Mouse (Mus musculus) lung, embryonic 14.5 days (tissue): ENCODE measurements around the gene A630095N17Rik. TPM values are rescaled to one million over a fixed set of nuclear protein-coding genes. Genes with fewer than 3 reads are reported as not detected.

Experiments
- ATAC-seq: fragments of 200-750 bp; cut with Nextera tagmentation; 2 replicates; pipeline ENCODE4 v1.8.0; 2017; ENCODE audit warnings: mild to moderate bottlenecking, moderate TSS enrichment, moderate library complexity; ENCODE audit not compliant: insufficient read depth
- DNase-seq: peaks from one replicate; pipeline ENCODE4 v3.0.0-alpha.2; 2015
- H3K27ac ChIP-seq: fragments of 300-500 bp; sonication (generic); 2 replicates; pipeline ENCODE4 v1.5.1; 2014; ENCODE audit warnings: low read depth, mild to moderate bottlenecking, moderate library complexity
- H3K27me3 ChIP-seq: fragments of 300-500 bp; sonication (generic); 2 replicates; pipeline ENCODE4 v1.6.1; 2014; ENCODE audit warnings: low read length, control low read depth; ENCODE audit not compliant: insufficient read depth
- H3K36me3 ChIP-seq: fragments of 300-500 bp; sonication (generic); 2 replicates; pipeline ENCODE4 v1.6.1; 2014; ENCODE audit warnings: control low read depth; ENCODE audit not compliant: insufficient read depth
- H3K4me1 ChIP-seq: fragments of 300-500 bp; sonication (generic); 2 replicates; pipeline ENCODE4 v1.6.1; 2014; ENCODE audit warnings: antibody characterized with exemption, control low read depth; ENCODE audit not compliant: insufficient read depth
- H3K4me2 ChIP-seq: fragments of 300-500 bp; sonication (generic); 2 replicates; pipeline ENCODE4 v1.6.1; 2014; ENCODE audit warnings: mild to moderate bottlenecking
- H3K4me3 ChIP-seq: fragments of 300-500 bp; sonication (generic); 2 replicates; pipeline ENCODE4 v1.5.1; 2014; ENCODE audit warnings: low read depth, low read length
- H3K9ac ChIP-seq: fragments of 300-500 bp; sonication (generic); 2 replicates; pipeline ENCODE4 v1.6.1; 2014
- H3K9me3 ChIP-seq: fragments of 300-500 bp; sonication (generic); 2 replicates; pipeline ENCODE4 v1.6.1; 2016; ENCODE audit warnings: low read depth, low read length, control low read depth
- CTCF ChIP-seq: IDR thresholded peaks from 2 replicates; pipeline ENCODE4 v1.5.1; 2016; ENCODE audit warnings: antibody characterized with exemption, low read depth
- WGBS: fragments of 180-500 bp; shearing (Covaris S2); extraction: QIAGEN DNeasy Blood & Tissue Kit; methylation state at CpG from one replicate; pipeline ENCODE4 v1.1.7; 2014; 5-methylcytosine and 5-hydroxymethylcytosine counted together
- polyA plus RNA-seq: library from polyadenylated mRNA; unstranded; fragments of >200 nt; fragmentation: Nextera tagmentation; extraction: Ambion mirVana; gene quantifications from 2 replicates; pipeline ENCODE4 v1.2.1, GENCODE M21; 2014

Gene A630095N17Rik
- polyA plus RNA-seq, 1 experiment from 2014 or later: not detected

DNA sequence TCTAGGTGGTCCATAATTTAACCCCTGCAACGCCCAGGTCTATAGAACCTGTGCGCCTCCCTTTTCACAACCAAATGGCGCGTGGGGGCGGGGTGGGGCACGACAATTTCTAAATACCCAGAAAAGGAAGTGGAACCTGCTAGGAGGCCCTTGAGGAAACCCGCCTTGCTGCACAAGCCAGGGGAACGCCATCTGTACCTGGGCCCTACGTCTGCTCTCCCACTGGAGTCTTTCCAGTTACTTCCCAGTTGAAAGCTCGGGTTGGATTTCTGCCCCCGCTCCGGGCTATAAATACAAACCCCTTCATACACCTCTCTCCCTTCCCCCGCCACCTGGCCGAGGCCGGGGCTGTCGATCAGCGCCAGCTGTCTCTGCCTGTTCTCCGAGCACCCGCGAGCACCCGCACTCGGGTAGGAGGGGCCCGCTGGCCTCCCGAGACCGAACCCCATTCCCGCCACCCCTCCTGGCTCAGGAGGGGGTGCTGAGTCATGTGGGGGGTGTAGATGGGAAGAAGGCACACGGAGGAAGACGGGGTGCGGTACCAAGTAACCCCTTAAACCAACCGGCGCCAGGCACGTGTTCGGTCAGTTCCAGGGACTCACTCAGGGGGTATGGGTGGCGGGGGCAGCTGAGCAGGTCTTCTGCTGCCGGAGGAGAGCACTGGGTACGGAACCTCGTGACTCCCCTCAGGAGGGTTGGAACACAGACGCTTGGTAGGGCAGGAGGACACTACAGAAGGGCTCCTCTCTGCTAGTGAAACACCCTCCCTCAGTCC lies 13.5 kb downstream of the A630095N17Rik start:
- H3K4me2 ChIP-seq: peak overlapping the region; percentile 99
- WGBS: 1% methylated on average over 38 of the region's 38 CpGs
- no peaks in the 10 kb centered on the region for H3K9me3 ChIP-seq
- ATAC-seq (peak; percentile 65), DNase-seq (peak; percentile 19)
- no peak overlapping the region; the same call in 1 of the 2 replicates for H3K27ac ChIP-seq
- peak overlapping the region; percentile 54 for H3K9ac ChIP-seq
- H3K4me3 ChIP-seq: peak overlapping the region; percentile 53
- no peak for TF ChIP-seq CTCF
- no peaks in the 10 kb centered on the region; the same call in 1 of the 2 replicates for H3K4me1 ChIP-seq
- peaks cover 26% of the 10 kb centered on the region for H3K36me3 ChIP-seq
- peaks cover 41% of the 10 kb centered on the region for H3K27me3 ChIP-seq

DNA sequence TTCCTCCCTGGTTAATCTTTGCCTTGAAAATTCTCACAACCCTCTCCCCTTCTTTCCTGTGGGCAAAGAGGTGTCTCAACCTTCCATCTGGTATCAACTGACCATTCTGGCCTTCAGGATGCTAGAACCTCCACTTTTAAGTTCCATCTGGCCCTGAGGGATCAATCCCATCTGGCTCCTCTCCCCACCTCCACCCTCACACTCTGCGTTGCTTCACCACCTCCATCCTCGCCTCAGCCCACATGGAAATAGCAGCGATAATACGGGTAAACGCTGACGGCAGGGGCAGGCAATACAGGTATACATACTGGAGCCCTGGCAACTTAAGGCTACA lies 14.0 kb downstream of the A630095N17Rik start:
- Histone ChIP-seq H3K4me3 (peak overlapping the region; percentile 53), H3K36me3 (peaks cover 32% of the 10 kb centered on the region), H3K9me3 (no peaks in the 10 kb centered on the region), H3K27me3 (peaks cover 41% of the 10 kb centered on the region), H3K27ac (peak overlapping the region; percentile 0; the same call in 1 of the 2 replicates), H3K4me2 (peak overlapping the region; percentile 99), H3K4me1 (no peaks in the 10 kb centered on the region; the same call in 1 of the 2 replicates), H3K9ac (peak overlapping the region; percentile 54)
- no peak for TF ChIP-seq CTCF
- no peak for DNase-seq
- 3% methylated on average over 6 of the region's 6 CpGs for WGBS
- ATAC-seq: no peak

DNA sequence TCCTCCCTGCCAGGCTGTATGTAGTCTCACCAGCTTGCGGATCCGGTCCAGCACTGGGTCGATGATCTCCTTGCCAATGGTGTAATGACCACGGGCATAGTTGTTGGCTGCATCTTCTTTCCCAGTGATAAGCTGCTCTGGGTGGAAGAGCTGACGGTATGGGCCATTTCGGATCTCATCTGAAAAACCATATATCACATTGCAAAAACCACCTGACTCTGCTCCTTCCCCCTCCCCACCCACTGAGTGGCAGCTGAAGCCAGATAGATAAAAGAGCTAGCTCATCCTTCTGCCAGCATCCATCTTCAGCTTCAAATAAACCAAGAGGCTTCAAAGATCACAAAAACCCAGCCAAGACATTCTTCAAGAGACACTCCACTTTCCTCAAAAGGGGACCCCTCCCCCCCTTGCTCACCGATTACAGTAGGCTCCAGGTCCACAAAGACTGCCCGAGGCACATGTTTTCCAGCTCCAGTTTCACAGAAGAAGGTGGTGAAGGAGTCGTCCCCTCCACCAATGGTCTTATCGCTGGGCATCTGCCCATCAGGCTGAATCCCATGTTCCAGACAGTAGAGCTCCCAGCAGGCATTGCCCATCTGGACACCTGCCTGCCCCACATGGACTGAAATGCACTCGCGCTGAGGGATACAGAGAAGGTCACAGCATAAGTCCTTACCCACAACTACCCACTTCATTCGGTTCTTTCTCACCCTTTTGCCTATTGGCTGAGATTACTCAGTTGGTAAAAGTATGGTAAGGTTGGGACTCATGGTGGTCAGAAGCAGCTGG lies 14.9 kb downstream of the A630095N17Rik start:
- DNase-seq (no peak), ATAC-seq (no peak)
- TF ChIP-seq CTCF: no peak
- Histone ChIP-seq H3K4me1 (no peaks in the 10 kb centered on the region; the same call in 1 of the 2 replicates), H3K36me3 (peaks cover 40% of the 10 kb centered on the region), H3K9me3 (no peaks in the 10 kb centered on the region), H3K27ac (no peak overlapping the region), H3K27me3 (peaks cover 41% of the 10 kb centered on the region), H3K4me2 (peak overlapping the region; percentile 99), H3K9ac (no peak overlapping the region), H3K4me3 (peak overlapping the region; percentile 53; the same call in 1 of the 2 replicates)
- WGBS: 64% methylated on average over 13 of the region's 13 CpGs

DNA sequence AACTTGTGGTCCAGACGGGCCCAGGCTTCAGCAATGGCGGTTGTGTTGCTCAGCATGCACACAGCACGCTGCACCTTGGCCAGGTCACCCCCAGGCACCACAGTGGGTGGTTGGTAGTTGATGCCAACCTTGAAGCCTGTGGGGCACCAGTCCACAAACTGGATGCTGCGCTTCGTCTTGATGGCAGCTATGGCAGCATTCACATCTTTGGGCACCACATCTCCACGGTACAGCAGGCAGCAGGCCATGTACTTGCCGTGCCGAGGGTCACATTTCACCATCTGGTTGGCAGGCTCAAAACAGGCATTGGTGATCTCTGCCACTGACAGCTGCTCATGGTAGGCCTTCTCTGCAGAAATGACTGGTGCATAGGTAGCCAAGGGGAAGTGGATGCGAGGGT lies 16.1 kb downstream of the A630095N17Rik start:
- H3K9me3 ChIP-seq: no peaks in the 10 kb centered on the region
- peaks cover 43% of the 10 kb centered on the region for H3K36me3 ChIP-seq
- H3K4me2 ChIP-seq: no peak overlapping the region
- no peak overlapping the region for H3K27ac ChIP-seq
- H3K4me1 ChIP-seq: no peaks in the 10 kb centered on the region; the same call in 1 of the 2 replicates
- no peak overlapping the region for H3K4me3 ChIP-seq
- H3K27me3 ChIP-seq: peaks cover 35% of the 10 kb centered on the region
- DNase-seq (no peak), ATAC-seq (no peak)
- WGBS: 92% methylated on average over 9 of the region's 9 CpGs
- no peak overlapping the region for H3K9ac ChIP-seq
- TF ChIP-seq CTCF: no peak

- Histone ChIP-seq H3K9ac (no peak overlapping the region), H3K9me3 (no peaks in the 10 kb centered on the region), H3K36me3 (peaks cover 43% of the 10 kb centered on the region), H3K27ac (no peak overlapping the region), H3K27me3 (peaks cover 26% of the 10 kb centered on the region), H3K4me3 (no peak overlapping the region), H3K4me2 (no peak overlapping the region), H3K4me1 (peaks cover 3% of the 10 kb centered on the region; the same call in 1 of the 2 replicates)
- 60% methylated on average over 5 of the region's 5 CpGs for WGBS
- ATAC-seq (no peak), DNase-seq (no peak)
- TF ChIP-seq CTCF: no peak
Measured at GRCm38 (mm10) chr1:75214886-75215285, 17.0 kb downstream of the A630095N17Rik start.

GRCm38 (mm10) chr1:75214442-75214841 lies 17.5 kb downstream of the A630095N17Rik start:
- Histone ChIP-seq H3K9ac (no peak overlapping the region), H3K4me3 (no peak overlapping the region), H3K4me2 (no peak overlapping the region), H3K4me1 (peaks cover 4% of the 10 kb centered on the region; the same call in 1 of the 2 replicates), H3K9me3 (no peaks in the 10 kb centered on the region), H3K27ac (peak overlapping the region; percentile 54), H3K27me3 (peaks cover 21% of the 10 kb centered on the region), H3K36me3 (peaks cover 43% of the 10 kb centered on the region)
- ATAC-seq (no peak), DNase-seq (no peak)
- TF ChIP-seq CTCF: no peak
- 59% methylated on average over 2 of the region's 2 CpGs for WGBS

GRCm38 (mm10) chr1:75213096-75213495 lies 18.8 kb downstream of the A630095N17Rik start:
- no peak for DNase-seq
- TF ChIP-seq CTCF: no peak
- Histone ChIP-seq H3K27ac (no peak overlapping the region), H3K4me1 (peaks cover 4% of the 10 kb centered on the region; the same call in 1 of the 2 replicates), H3K4me2 (0 out of 2 replicates have a peak overlapping the region, but pooled peaks have one; percentile 7), H3K27me3 (peaks cover 8% of the 10 kb centered on the region), H3K4me3 (no peak overlapping the region), H3K9ac (no peak overlapping the region), H3K9me3 (no peaks in the 10 kb centered on the region), H3K36me3 (peaks cover 43% of the 10 kb centered on the region)
- ATAC-seq: no peak
- WGBS: 85% methylated on average over 7 of the region's 7 CpGs
